Mouse (Mus musculus) lung, postnatal 25 days (tissue): ENCODE results near the gene Cdc20b.

Experiments used
- DNase-seq: peaks from one replicate; pipeline ENCODE4 v3.0.0; 2022; ENCODE audit warnings: low spot score

The Cdc20b gene

GRCm38 (mm10) chr13:113031351-113031750, 3.6 kb upstream of the Cdc20b start:
- no peak for DNase-seq

- peak; percentile 12 for DNase-seq
Observed at GRCm38 (mm10) chr13:113031792-113032571, 2.9 kb upstream of the Cdc20b start.

GRCm38 (mm10) chr13:113032831-113033230, 2.1 kb upstream of the Cdc20b start:
- DNase-seq: no peak

GRCm38 (mm10) chr13:113034271-113034886, 532 bp upstream of the Cdc20b start:
- DNase-seq: no peak

GRCm38 (mm10) chr13:113035852-113036251, 941 bp downstream of the Cdc20b start:
- peak; percentile 90 for DNase-seq

GRCm38 (mm10) chr13:113044876-113045275, 10.0 kb downstream of the Cdc20b start:
- no peak for DNase-seq

GRCm38 (mm10) chr13:113045458-113046110, 10.7 kb downstream of the Cdc20b start:
- no peak for DNase-seq

GRCm38 (mm10) chr13:113046211-113046883, 11.4 kb downstream of the Cdc20b start, which contains the start of gene Gpx8:
TSS of gene Gpx8 (minus strand) at chr13:113046410.
- DNase-seq: peak; percentile 68

DNA sequence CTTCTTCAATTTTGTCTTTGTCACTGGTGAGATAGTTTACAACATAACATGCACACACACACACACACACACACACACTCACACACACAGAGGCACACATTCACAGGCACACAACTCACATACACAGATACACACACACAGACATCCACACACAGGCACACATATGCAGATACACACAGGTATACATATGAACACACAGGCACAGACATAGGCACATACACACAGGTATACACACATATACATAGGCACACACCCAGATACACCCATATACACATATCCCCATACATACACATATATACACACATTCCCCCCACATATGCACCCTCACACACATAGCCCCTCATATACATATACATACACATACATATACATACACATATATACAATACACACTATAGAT, 12.1 kb downstream of the Cdc20b start:
- no peak for DNase-seq

DNA sequence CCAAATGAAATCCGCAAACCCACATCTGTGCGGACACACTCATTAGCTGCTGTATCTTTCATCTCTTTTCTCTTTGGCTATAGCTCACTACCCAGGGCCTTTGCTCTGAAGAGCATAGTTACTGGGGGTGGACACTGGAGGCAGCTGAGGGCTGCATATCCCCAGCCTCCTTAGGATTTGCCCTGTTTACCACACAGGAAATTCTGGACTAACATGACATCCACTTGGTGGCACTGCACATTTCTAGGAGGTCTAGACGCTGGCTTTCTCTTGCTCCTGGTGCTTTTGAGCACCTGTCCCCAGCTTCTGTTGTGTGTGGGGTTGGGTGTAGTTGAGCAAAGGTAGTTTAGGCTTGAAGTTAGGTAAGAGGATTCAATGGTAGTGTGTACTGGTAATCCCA, 12.7 kb downstream of the Cdc20b start:
- DNase-seq: no peak

DNA sequence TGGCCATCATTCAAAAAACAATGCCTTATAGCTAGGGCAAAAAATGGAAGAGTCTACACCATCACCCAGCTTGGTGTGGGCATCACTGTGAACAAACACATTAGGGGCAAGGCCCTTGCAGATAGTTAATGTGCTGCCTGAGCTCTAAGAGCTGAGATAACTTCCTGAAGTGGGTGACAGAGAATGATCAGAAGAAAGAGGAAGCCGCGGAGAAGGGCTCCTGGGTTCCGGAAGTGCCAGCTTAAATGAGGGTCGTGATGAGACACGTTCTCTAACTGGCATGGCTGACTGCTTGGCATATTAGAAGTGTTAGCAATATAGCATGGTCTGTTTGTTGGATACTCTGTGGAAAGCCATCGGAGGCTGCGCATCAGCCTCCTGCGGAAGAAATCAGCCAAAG, 19.3 kb downstream of the Cdc20b start:
- no peak for DNase-seq

DNA sequence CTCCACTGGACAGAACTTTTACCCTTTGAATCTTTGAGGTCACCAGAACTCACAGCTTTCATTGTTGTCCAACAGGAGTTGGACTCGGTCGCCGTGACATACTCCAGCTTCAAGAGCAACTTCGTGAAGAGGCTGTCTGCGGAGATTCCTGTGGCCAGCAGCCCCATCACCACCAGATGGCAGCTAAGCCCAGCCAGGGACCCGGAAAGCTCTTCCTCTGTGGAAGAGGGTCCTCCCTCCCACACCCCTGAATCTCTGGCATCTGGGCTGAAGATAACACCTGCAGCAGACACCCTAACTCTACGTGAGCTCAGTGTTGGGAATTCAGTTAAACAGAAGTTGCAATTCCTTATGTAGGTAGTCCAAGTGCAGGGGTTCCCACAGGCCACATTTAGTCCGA, 20.9 kb downstream of the Cdc20b start:
- no peak for DNase-seq

DNA sequence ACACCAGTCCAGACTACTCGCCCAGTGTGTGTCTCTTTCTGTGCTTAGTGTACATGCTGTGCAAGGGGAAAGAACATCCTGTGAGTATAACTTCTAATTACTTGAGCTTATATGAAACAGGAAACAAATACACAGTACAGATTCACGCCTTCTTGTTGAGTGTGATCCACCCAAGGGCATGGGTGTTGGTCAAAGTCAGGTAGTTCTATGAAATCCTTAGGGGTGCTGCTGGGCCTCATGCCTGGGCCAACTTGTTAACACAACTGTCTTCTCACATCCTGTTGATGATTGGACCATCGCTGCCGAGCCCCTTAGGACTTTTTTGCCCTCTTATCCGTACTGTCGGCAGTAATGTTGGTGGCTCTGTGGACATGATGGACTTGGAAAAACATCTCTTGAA, 26.8 kb downstream of the Cdc20b start:
- DNase-seq: no peak

GRCm38 (mm10) chr13:113064542-113064941, 29.6 kb downstream of the Cdc20b start:
- no peak for DNase-seq

DNA sequence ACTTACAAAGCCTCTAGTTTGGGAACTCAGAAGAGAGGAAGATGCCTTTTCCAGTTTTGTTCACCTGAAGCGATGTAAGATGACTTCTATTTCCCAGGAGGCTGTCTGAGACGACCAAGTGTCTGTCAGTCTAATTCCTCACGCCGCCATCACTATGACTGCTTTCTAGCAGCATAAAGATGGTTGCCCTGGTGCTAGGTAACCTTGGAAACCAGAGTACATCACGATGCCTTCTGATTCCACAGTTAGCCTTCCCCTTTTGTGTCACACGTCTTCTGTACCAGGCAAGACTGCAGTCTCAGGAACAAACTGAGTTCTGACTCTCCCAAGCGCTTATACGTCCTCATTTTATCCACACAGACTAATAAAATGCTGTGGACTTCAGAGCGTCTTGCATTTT, 44.1 kb downstream of the Cdc20b start:
- no peak for DNase-seq

- no peak for DNase-seq
Observed at GRCm38 (mm10) chr13:113082101-113082500, 47.2 kb downstream of the Cdc20b start.

GRCm38 (mm10) chr13:113084732-113085131, 49.8 kb downstream of the Cdc20b start:
- DNase-seq: no peak

- DNase-seq: no peak
Observed at GRCm38 (mm10) chr13:113087226-113088017, 52.5 kb downstream of the Cdc20b start.

- no peak for DNase-seq
Observed at GRCm38 (mm10) chr13:113090489-113090888, 55.6 kb downstream of the Cdc20b start.

DNA sequence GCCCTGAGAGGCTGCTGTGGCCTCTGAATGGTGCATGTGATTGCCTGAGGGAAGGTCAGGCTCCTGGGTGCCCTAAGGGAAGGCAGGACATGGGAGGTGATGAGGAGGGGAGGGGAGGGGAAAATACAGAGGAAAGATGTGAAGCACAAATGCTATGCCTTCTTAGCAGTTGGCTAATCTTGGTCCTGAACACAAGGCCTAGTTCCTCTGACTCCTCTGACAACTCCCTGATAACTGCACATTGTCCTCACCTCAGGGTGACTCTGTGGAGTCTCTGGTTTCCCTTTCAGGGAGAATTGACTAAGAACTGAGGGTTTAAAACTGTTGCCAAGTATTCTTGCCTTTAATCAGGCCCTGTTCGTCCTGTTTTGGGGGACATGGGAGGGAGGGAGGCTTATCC, 59.7 kb downstream of the Cdc20b start:
- no peak for DNase-seq

DNA sequence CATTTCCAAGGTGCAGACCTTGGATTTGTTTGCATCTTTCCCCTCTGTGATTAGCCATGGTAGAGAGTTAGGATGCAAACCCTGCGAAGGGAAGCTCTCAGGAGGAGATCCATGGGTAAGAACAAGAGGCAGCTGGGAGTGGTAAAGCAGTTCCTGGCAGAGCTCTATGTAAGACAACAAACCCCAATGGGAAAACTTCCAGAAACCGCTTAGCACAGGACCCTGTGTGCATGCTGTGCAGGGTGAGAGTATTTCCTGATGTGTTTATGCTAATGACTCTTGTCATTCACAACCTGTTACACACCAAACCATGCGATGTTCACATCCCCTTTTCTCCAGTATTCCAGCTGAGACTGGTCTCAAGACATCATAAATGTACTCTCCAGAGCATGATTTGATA, 62.1 kb downstream of the Cdc20b start:
- no peak for DNase-seq

- no peak for DNase-seq
Observed at GRCm38 (mm10) chr13:113098406-113098805, 63.5 kb downstream of the Cdc20b start.
